Mouse (Mus musculus) left cerebral cortex, postnatal 4 days (tissue): ENCODE measurements around the gene Gm8978. TPM values are rescaled to one million over a fixed set of nuclear protein-coding genes. Genes with fewer than 3 reads are reported as not detected.
"Not testable (repeated sequence)": the region's sequence is repeated elsewhere in the genome, so short reads cannot be mapped to it uniquely, and the experiment has no call there.

Experiments used
- DNase-seq: peaks from one replicate; pipeline ENCODE4 v3.0.0-alpha.2; 2022
- intact Hi-C: fragments of 180-260 bp; cut with DNase I; formaldehyde crosslinking; loops from one replicate; pipeline ENCODE4 v1.15.1; 2025
- microRNA-seq: library from miRNA; unstranded; fragments of <30 nt; microRNA quantifications from one replicate; pipeline ENCODE4 v1.2.0, GENCODE M21; 2022
- total RNA-seq, 2 experiments: library from RNA; stranded (reverse); gene quantifications; 2 replicates each; pipeline ENCODE4 v1.2.3; 2021

Gene Gm8978
- total RNA-seq: not detected

GRCm38 (mm10) chr19:33625152-33625551 lies at the start of gene Gm8978:
Gm8978 (minus strand) TSS chr19:33625252.
- intact Hi-C loops, DNase-seq: not testable (repeated sequence)

- peak; percentile 39 for DNase-seq
- intact Hi-C loops: not testable (repeated sequence)
These were observed 35.3 kb downstream of the Gm8978 start for GRCm38 (mm10) chr19:33589626-33590302.

- intact Hi-C loops, DNase-seq: not testable (repeated sequence)
These were observed 56.5 kb downstream of the Gm8978 start for GRCm38 (mm10) chr19:33568551-33568950.

Small RNA genes within 50 kb of the gene (microRNA-seq; reads per million reads assigned to microRNA genes)
- gene Gm27440: not detected

Other genes with a start within 250 kb of the Gm8978 start
- gene Rnls, start 233.0 kb downstream of the Gm8978 start, total RNA-seq: 1 to 10 TPM; 1.1 to 2.2 TPM
- gene Lipo4, start 107.5 kb downstream of the Gm8978 start, total RNA-seq: under 1 TPM in 1 of 2 experiments, not detected in 1; 0.22 TPM
- gene Lipo2, start 126.1 kb upstream of the Gm8978 start, total RNA-seq: under 1 TPM; 0.24 to 0.58 TPM
- gene Lipo3, start 136.7 kb upstream of the Gm8978 start, total RNA-seq: 1 to 10 TPM; 7.6 to 8.3 TPM
- gene Lipo1, start 162.2 kb upstream of the Gm8978 start, total RNA-seq: not detected